Mouse (Mus musculus): ENCODE measurements around the gene Rab5c. TPM values are rescaled to one million over a fixed set of nuclear protein-coding genes. Genes with fewer than 3 reads are reported as not detected.

Rab5c gene
- polyA plus RNA-seq, 1 experiment from 2014 or later, result 13.0 TPM

DNA sequence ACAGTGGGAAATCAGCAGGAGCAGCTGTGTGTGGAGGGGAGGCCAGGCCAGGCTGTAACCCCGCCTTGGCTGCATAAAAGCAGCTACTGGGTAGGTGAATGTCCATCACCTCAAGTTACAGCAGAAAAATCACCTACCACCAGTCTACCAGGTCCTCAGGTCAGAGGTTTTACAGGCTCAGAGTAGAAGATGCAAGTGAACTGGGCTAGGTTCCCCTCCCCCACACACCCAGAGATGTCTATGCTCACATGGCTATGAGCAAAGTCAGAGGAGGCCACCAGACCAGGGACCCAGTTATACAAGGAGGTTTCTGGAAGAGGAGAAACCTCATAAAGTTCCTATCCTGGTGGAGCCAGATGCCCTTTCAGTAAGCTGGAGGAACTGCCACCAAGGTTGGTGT, 67.0 kb downstream of the Rab5c start:
- Histone ChIP-seq H3K27me3 (peaks cover 16% of the 10 kb centered on the region), H3K27ac (no peak overlapping the region), H3K36me3 (no peaks in the 10 kb centered on the region), H3K4me2 (no peak overlapping the region), H3K4me1 (replicated peaks) (peaks cover 18% of the 10 kb centered on the region), H3K4me3 (no peak overlapping the region), H3K9ac (no peak overlapping the region), H3K9me3 (replicated peaks) (no peaks in the 10 kb centered on the region)
- ATAC-seq (replicated peaks; ENCODE audit: insufficient number of reproducible peaks, insufficient read depth, low FRiP score, low read depth), result no peak
- WGBS, result 79% methylated on average over 1 of the region's 1 CpGs

Other genes starting within 250 kb of the Rab5c start
- gene Acly, start 210.2 kb downstream of the Rab5c start, polyA plus RNA-seq (2015; fragmentation: Nextera tagmentation; extraction: Ambion mirVana), result 49.5 and 76.6 TPM in 2 replicates
- gene Ttc25, start 192.6 kb downstream of the Rab5c start, polyA plus RNA-seq (2015; fragmentation: Nextera tagmentation; extraction: Ambion mirVana), result 0.66 TPM in 2 replicates
- 17.4 and 27.6 TPM in 2 replicates for gene Cnp, start 163.3 kb downstream of the Rab5c start, polyA plus RNA-seq (2015; fragmentation: Nextera tagmentation; extraction: Ambion mirVana)
- gene Nkiras2, start 119.0 kb downstream of the Rab5c start, polyA plus RNA-seq (2015; fragmentation: Nextera tagmentation; extraction: Ambion mirVana), result 59.8 and 70.3 TPM in 2 replicates
- gene Dnajc7, start 118.0 kb downstream of the Rab5c start, polyA plus RNA-seq (2015; fragmentation: Nextera tagmentation; extraction: Ambion mirVana), result 184 and 206 TPM in 2 replicates
- gene Zfp385c, start 45.8 kb downstream of the Rab5c start, polyA plus RNA-seq (2015; fragmentation: Nextera tagmentation; extraction: Ambion mirVana), result 0.09 and 0.16 TPM in 2 replicates
- 1.5 and 2.1 TPM in 2 replicates for gene Dhx58, start 33.9 kb downstream of the Rab5c start, polyA plus RNA-seq (2015; fragmentation: Nextera tagmentation; extraction: Ambion mirVana)
- gene Kat2a, start 25.8 kb downstream of the Rab5c start, polyA plus RNA-seq (2015; fragmentation: Nextera tagmentation; extraction: Ambion mirVana), result 26.5 and 36.7 TPM in 2 replicates
- not detected in 2 replicates for gene Hspb9, start 24.4 kb downstream of the Rab5c start, polyA plus RNA-seq (2015; fragmentation: Nextera tagmentation; extraction: Ambion mirVana)
- 0.10 TPM in 1 of 2 replicates, not detected in the other for gene Kcnh4, start 21.7 kb upstream of the Rab5c start, polyA plus RNA-seq (2015; fragmentation: Nextera tagmentation; extraction: Ambion mirVana)
- not detected in 2 replicates for gene Hcrt, start 24.7 kb upstream of the Rab5c start, polyA plus RNA-seq (2015; fragmentation: Nextera tagmentation; extraction: Ambion mirVana)
- gene Ghdc, start 32.7 kb upstream of the Rab5c start, polyA plus RNA-seq (2015; fragmentation: Nextera tagmentation; extraction: Ambion mirVana), result 5.5 and 8.1 TPM in 2 replicates
- gene Stat5b, start 112.5 kb upstream of the Rab5c start, polyA plus RNA-seq (2015; fragmentation: Nextera tagmentation; extraction: Ambion mirVana), result 25.3 and 34.6 TPM in 2 replicates
- 6.1 and 11.9 TPM in 2 replicates for gene Stat5a, start 121.1 kb upstream of the Rab5c start, polyA plus RNA-seq (2015; fragmentation: Nextera tagmentation; extraction: Ambion mirVana)
- 50.6 and 60.8 TPM in 2 replicates for gene Stat3, start 201.3 kb upstream of the Rab5c start, polyA plus RNA-seq (2015; fragmentation: Nextera tagmentation; extraction: Ambion mirVana)
- 429 and 457 TPM in 2 replicates for gene Cavin1, start 232.7 kb upstream of the Rab5c start, polyA plus RNA-seq (2015; fragmentation: Nextera tagmentation; extraction: Ambion mirVana)

All from heart, embryonic 15.5 days (tissue).